Mouse (Mus musculus): ENCODE results near the gene Gm8926.
"Not testable (repeated sequence)": the region's sequence is repeated elsewhere in the genome, so short reads cannot be mapped to it uniquely, and the experiment has no call there.

Gm8926 gene

DNA sequence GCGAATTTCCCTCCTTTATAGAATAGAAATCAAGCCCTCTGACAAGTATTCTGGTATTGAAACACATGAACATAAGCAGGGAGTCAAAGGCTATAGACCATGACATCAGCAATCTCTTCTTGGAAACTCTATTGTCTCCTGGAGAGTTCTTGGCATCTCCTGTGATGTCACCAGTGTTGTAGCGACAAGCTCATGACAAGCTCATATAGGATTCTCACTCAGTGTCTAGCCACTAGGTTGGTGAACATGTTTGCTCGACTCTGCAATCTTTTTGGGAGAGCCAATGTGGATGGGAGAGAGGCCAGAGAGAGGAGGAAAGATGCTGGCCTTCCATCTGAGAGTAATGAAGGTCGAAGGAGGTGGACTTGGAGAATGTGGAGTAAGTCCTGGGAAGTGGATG lies at the start of gene Gm8926:
Gene Gm8926, plus strand, starts transcription at position 301 of the 400 bp plus-strand sequence.
- not testable (repeated sequence) for DNase-seq

Data from kidney, adult 8-10 months (tissue).